Mouse (Mus musculus): ENCODE results near the gene Gngt1. TPM values are rescaled to one million over a fixed set of nuclear protein-coding genes. Genes with fewer than 3 reads are reported as not detected.

Gene Gngt1
- total and polyA plus RNA-seq, 2 experiments from 2014 or later: not detected

- Histone ChIP-seq H3K4me2 (ENCODE audit: low read depth, low read length) (no peak overlapping the region), H3K4me3 (ENCODE audit: low read depth, low read length) (no peak overlapping the region), H3K9ac (replicated peaks; ENCODE audit: low read depth, low read length) (no peak overlapping the region), H3K36me3 (replicated peaks; ENCODE audit: control insufficient read depth, insufficient read depth, low read length) (no peaks in the 10 kb centered on the region), H3K27me3 (ENCODE audit: control insufficient read depth, insufficient read depth, low read length) (no peaks in the 10 kb centered on the region), H3K27ac (ENCODE audit: low read depth) (no peak overlapping the region), H3K9me3 (replicated peaks; ENCODE audit: control insufficient read depth, low read length) (no peaks in the 10 kb centered on the region), H3K4me1 (ENCODE audit: control insufficient read depth, insufficient read depth) (no peaks in the 10 kb centered on the region)
- no peak for DNase-seq (ENCODE audit: low spot score)
- WGBS: 53% methylated on average over 1 of the region's 1 CpGs
- TF ChIP-seq EP300 (IDR thresholded peaks at IDR 0.05; ENCODE audit: low read depth) (no peak), CTCF (IDR thresholded peaks at IDR 0.05; ENCODE audit: low read depth) (no peak)
- ATAC-seq (ENCODE audit: insufficient read depth, low read depth): no peak
Observed at GRCm38 (mm10) chr6:4041821-4042220, 48.2 kb downstream of the Gngt1 start.

Other genes with a start within 250 kb of the Gngt1 start
- not detected in 2 replicates for gene Calcr, start 229.1 kb upstream of the Gngt1 start, total RNA-seq (2014; rRNA removed; ENCODE audit: low replicate concordance)
- 0.05 TPM in 1 of 2 replicates, not detected in the other for gene Calcr, start 229.1 kb upstream of the Gngt1 start, polyA plus RNA-seq (2015; fragmentation: Nextera tagmentation; extraction: Ambion mirVana)
- gene Tfpi2, start 4.9 kb upstream of the Gngt1 start, total RNA-seq (2014; rRNA removed; ENCODE audit: low replicate concordance): 2.6 and 4.0 TPM in 2 replicates
- 4.2 and 4.8 TPM in 2 replicates for gene Tfpi2, start 4.9 kb upstream of the Gngt1 start, polyA plus RNA-seq (2015; fragmentation: Nextera tagmentation; extraction: Ambion mirVana)
- 52.6 and 80.1 TPM in 2 replicates for gene Gng11, start 10.1 kb downstream of the Gngt1 start, total RNA-seq (2014; rRNA removed; ENCODE audit: low replicate concordance)
- 145 and 149 TPM in 2 replicates for gene Gng11, start 10.1 kb downstream of the Gngt1 start, polyA plus RNA-seq (2015; fragmentation: Nextera tagmentation; extraction: Ambion mirVana)
- gene Bet1, start 93.2 kb downstream of the Gngt1 start, total RNA-seq (2014; rRNA removed; ENCODE audit: low replicate concordance): 15.3 and 43.8 TPM in 2 replicates
- 39.0 and 49.3 TPM in 2 replicates for gene Bet1, start 93.2 kb downstream of the Gngt1 start, polyA plus RNA-seq (2015; fragmentation: Nextera tagmentation; extraction: Ambion mirVana)

All from heart, postnatal 0 days (tissue).